Mouse (Mus musculus): ENCODE results near the gene Usp28. TPM values are rescaled to one million over a fixed set of nuclear protein-coding genes. Genes with fewer than 3 reads are reported as not detected.

Usp28 gene
- polyA plus RNA-seq, 1 experiment = 78.3 TPM

DNA sequence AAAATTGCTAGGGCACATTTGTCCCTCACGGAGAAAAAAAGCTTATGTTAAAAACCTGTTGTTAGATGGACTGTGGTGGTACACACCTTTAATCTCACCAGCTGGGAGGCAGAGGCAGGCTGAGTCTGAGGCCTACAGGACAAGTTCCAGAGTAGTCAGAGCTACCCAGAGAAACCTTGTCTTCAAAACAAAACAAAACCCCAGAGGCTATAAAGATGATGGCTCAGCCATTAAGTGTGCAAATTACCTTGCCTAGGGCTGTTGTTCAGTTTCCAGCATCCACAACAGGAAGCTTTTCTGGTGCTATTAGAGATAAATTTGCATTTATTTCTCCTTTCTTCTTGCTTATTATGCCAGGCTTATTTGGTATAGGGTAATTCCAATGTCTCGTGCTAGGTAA, 39.4 kb downstream of the Usp28 start:
- no peak for DNase-seq
- no peaks in the 10 kb centered on the region for H3K4me1 ChIP-seq (ENCODE audit: control insufficient read depth, insufficient read depth, low read length)
- TF ChIP-seq CTCF (IDR thresholded peaks at IDR 0.05; ENCODE audit: borderline replicate concordance, insufficient read depth, low read depth, low read length) (no peak), POLR2A (IDR thresholded peaks at IDR 0.05; ENCODE audit: borderline replicate concordance, insufficient read depth, low read length) (no peak)
- WGBS = 95% methylated on average over 2 of the region's 2 CpGs
- H3K27me3 ChIP-seq (ENCODE audit: control insufficient read depth, insufficient read depth, low read length) = no peaks in the 10 kb centered on the region
- H3K27ac ChIP-seq (ENCODE audit: insufficient read depth, low read length) = no peak overlapping the region
- no peak overlapping the region for H3K4me3 ChIP-seq (replicated peaks; ENCODE audit: insufficient read depth, low read depth, low read length)

DNA sequence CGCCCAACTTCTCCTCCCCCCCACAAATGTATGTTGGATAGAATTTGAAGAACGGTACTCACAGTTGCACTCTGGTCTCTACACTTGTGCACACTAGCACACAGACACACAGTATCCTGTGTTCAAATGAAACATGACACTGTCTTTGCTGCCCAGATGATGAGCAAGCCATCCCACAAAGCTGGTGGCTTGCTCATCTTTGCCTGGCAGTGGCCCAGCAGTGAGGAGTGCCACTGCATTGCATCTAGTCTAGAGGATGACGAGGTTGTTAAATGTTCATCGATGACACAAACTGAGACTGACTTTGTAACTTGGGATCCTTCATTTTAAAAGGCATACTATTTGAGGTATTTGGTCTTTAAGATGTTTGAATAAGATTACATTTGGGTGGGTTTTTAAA, 49.6 kb downstream of the Usp28 start:
- WGBS = 87% methylated on average over 4 of the region's 4 CpGs
- no peaks in the 10 kb centered on the region for H3K4me1 ChIP-seq (ENCODE audit: control insufficient read depth, insufficient read depth, low read length)
- TF ChIP-seq POLR2A (IDR thresholded peaks at IDR 0.05; ENCODE audit: borderline replicate concordance, insufficient read depth, low read length) = no peak
- no peak for TF ChIP-seq CTCF (IDR thresholded peaks at IDR 0.05; ENCODE audit: borderline replicate concordance, insufficient read depth, low read depth, low read length)
- no peak for DNase-seq
- H3K27me3 ChIP-seq (ENCODE audit: control insufficient read depth, insufficient read depth, low read length) = no peaks in the 10 kb centered on the region
- H3K4me3 ChIP-seq (replicated peaks; ENCODE audit: insufficient read depth, low read depth, low read length) = no peak overlapping the region
- H3K27ac ChIP-seq (ENCODE audit: insufficient read depth, low read length) = no peak overlapping the region

DNA sequence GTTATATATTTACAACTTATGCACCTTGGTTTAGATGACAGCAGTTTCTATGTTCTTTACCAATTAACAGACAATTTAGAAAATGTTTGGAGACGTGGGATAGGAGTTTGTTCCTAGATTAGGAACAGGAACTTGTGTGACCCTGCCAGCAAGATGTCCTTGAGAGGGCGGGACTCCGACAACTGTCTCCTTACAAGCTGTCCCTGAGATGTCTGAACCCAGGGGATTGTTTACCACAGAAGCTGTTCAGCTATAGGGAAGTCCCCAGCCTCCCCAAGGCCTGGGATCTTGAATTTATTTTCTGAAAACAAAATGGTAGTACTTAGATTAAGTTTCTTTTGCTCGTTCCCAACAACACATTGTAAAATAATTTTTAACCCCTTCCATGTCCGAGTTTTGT, 65.7 kb downstream of the Usp28 start:
- TF ChIP-seq CTCF (IDR thresholded peaks at IDR 0.05; ENCODE audit: borderline replicate concordance, insufficient read depth, low read depth, low read length) = no peak
- TF ChIP-seq POLR2A (IDR thresholded peaks at IDR 0.05; ENCODE audit: borderline replicate concordance, insufficient read depth, low read length) = no peak
- Histone ChIP-seq H3K27ac (ENCODE audit: insufficient read depth, low read length) (no peak overlapping the region), H3K4me3 (replicated peaks; ENCODE audit: insufficient read depth, low read depth, low read length) (no peak overlapping the region), H3K27me3 (ENCODE audit: control insufficient read depth, insufficient read depth, low read length) (no peaks in the 10 kb centered on the region), H3K4me1 (ENCODE audit: control insufficient read depth, insufficient read depth, low read length) (no peaks in the 10 kb centered on the region)
- no peak for DNase-seq
- 68% methylated on average over 5 of the region's 5 CpGs for WGBS

DNA sequence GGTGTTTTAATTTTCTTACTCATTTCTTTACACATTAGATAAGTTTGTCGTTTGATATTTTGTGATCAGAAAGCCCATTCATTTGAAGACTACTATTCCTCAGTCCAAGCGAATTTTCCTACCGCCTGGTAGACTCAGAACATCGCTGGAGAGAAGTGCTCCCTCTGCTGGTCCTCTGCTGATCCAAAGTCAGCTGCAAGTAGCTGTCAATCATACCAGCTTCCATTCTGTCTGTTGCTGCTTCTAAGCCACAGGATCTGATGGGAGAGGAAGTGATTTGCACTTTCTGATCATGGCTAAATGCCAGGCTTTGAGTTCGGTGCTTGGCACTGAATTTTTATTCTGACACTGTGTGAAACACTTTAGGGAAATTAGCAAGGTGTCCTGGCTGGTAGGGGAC, 66.2 kb downstream of the Usp28 start:
- no peaks in the 10 kb centered on the region for H3K4me1 ChIP-seq (ENCODE audit: control insufficient read depth, insufficient read depth, low read length)
- peak; percentile 52 to 55 for DNase-seq
- 6% methylated on average over 5 of the region's 5 CpGs for WGBS
- H3K4me3 ChIP-seq (replicated peaks; ENCODE audit: insufficient read depth, low read depth, low read length) = no peak overlapping the region
- TF ChIP-seq CTCF (IDR thresholded peaks at IDR 0.05; ENCODE audit: borderline replicate concordance, insufficient read depth, low read depth, low read length) (peak; percentile 72), POLR2A (IDR thresholded peaks at IDR 0.05; ENCODE audit: borderline replicate concordance, insufficient read depth, low read length) (no peak)
- H3K27ac ChIP-seq (ENCODE audit: insufficient read depth, low read length) = no peak overlapping the region
- H3K27me3 ChIP-seq (ENCODE audit: control insufficient read depth, insufficient read depth, low read length) = no peaks in the 10 kb centered on the region

DNA sequence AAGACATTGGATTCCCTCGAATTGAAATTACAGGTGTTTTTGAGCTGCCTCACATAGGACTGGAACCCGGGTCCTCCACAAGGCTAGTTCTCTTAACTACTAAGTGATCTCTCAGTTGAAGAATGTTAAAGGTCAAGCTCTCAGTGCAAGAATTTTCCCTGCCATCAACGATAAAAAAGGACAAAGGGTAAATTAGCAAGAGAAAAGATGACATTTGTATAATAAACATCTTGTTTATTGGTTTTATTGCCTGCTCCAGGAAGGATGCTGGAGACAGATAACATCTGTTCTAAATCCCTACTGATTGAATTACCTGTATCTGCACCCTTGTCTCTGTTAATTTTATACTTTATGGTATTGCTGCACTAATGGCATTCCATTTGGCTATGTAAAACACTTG, 68.9 kb downstream of the Usp28 start:
- Histone ChIP-seq H3K27ac (ENCODE audit: insufficient read depth, low read length) (no peak overlapping the region), H3K27me3 (ENCODE audit: control insufficient read depth, insufficient read depth, low read length) (no peaks in the 10 kb centered on the region), H3K4me3 (replicated peaks; ENCODE audit: insufficient read depth, low read depth, low read length) (no peak overlapping the region), H3K4me1 (ENCODE audit: control insufficient read depth, insufficient read depth, low read length) (no peaks in the 10 kb centered on the region; the same call in 1 of the 2 replicates)
- DNase-seq = no peak
- WGBS = 86% methylated on average over 3 of the region's 3 CpGs
- TF ChIP-seq CTCF (IDR thresholded peaks at IDR 0.05; ENCODE audit: borderline replicate concordance, insufficient read depth, low read depth, low read length) (no peak), POLR2A (IDR thresholded peaks at IDR 0.05; ENCODE audit: borderline replicate concordance, insufficient read depth, low read length) (no peak)

DNA sequence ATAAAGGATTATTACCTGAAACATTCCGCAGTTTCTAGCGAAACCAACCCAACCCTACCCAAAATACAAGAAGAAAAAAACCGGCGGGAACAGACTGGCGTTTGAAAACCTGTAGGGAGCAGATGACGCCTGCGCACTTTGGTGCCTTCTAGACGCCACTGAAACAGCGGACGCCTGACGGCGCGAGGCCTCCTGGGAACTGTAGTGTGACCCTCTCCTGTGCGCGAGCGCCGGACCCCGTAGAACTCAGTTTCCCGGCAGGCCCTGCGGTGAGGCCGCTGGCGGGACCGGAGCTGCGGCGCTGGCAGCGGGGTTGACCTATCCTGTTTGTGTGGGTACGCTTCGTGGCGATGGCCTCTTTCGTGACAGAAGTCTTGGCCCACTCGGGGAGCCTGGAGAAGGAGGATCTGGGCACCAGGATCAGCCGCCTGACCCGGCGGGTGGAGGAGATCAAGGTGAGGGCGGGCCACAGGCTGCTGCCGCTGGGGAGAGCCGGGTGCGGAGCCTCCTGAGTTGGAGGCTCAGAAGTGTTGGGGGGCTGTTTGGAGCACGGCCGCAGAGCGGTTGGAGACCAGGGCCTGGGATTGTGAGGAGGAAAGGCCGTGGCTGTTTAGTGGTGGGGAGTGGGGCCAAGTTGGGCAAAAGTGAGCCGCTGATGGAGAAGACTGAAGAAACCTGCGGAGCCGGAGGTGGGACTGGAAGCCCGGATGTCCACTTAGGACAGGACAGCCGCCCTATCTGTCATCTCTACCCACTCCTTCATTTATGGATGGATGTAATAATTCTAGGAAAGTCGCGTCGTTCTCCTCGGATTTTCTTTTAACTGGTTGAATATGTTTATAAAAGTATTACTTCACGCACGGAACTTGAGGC, 70.4 kb downstream of the Usp28 start, which contains the start of gene Zw10:
TSS of gene Zw10 (plus strand) at position 281 of the 873 bp plus-strand sequence.
- peak; percentile 95 to 97 for DNase-seq
- Histone ChIP-seq H3K27me3 (ENCODE audit: control insufficient read depth, insufficient read depth, low read length) (no peaks in the 10 kb centered on the region), H3K4me3 (replicated peaks; ENCODE audit: insufficient read depth, low read depth, low read length) (peak within 1 kb of the TSS; percentile 76), H3K4me1 (ENCODE audit: control insufficient read depth, insufficient read depth, low read length) (no peaks in the 10 kb centered on the region; the same call in 1 of the 2 replicates), H3K27ac (ENCODE audit: insufficient read depth, low read length) (peak within 1 kb of the TSS; percentile 57)
- WGBS = under 1% methylated on average over 53 of the region's 53 CpGs
- TF ChIP-seq POLR2A (IDR thresholded peaks at IDR 0.05; ENCODE audit: borderline replicate concordance, insufficient read depth, low read length) (peak; percentile 86; the same call in 1 of the 2 replicates), CTCF (IDR thresholded peaks at IDR 0.05; ENCODE audit: borderline replicate concordance, insufficient read depth, low read depth, low read length) (no peak)

DNA sequence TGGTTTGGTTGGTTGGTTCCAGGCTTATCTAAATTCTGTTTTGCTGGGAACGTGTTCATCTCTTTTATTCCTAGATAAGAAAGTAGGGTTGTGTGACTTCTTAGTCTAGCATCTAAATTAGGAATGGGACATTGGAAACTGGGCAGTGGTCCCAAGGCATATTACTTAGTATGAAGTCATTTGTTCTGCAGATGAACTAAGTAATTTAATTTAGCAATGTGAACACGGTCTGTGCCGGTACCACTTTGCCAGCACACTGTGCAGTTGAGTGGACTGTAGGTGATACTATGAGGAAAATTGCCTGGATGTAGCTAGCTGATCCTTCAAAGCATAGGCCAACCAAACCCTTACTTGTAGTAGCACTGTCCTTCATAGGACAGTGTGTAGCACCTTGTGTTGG, 91.7 kb downstream of the Usp28 start:
- TF ChIP-seq POLR2A (IDR thresholded peaks at IDR 0.05; ENCODE audit: borderline replicate concordance, insufficient read depth, low read length) (no peak), CTCF (IDR thresholded peaks at IDR 0.05; ENCODE audit: borderline replicate concordance, insufficient read depth, low read depth, low read length) (no peak)
- 50% methylated on average over 3 of the region's 3 CpGs for WGBS

DNA sequence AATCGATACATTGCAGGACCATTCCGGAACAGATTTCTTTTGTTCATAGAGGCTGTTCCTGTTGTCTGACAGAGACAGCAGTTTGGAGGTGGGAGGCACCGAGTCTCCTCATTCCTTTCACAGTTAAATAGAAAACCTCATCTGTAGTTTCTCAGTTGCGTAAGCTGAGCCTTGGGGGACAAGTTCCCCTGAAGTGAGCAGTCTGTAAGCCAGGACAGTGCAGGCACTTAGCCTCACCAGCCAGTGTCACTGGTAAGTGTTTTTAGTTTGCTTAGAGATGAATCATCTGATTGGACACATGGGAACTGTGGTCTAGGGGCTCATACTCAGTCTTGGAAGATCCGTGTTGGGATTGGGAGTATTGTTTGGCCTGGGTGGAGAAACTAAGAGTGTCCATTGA, 95.9 kb downstream of the Usp28 start, which contains the start of gene Tmprss5:
TSS of gene Tmprss5 (plus strand) at position 154 of the 400 bp plus-strand sequence.
- no peaks in the 10 kb centered on the region for H3K27me3 ChIP-seq (ENCODE audit: control insufficient read depth, insufficient read depth, low read length)
- H3K27ac ChIP-seq (ENCODE audit: insufficient read depth, low read length) = no peak within 1 kb of the TSS

More for the DNA sequence above, 91.7 kb downstream of the Usp28 start:
- no peaks in the 10 kb centered on the region for H3K27me3 ChIP-seq (ENCODE audit: control insufficient read depth, insufficient read depth, low read length)
- H3K4me3 ChIP-seq (replicated peaks; ENCODE audit: insufficient read depth, low read depth, low read length) = no peak overlapping the region
- no peaks in the 10 kb centered on the region for H3K4me1 ChIP-seq (ENCODE audit: control insufficient read depth, insufficient read depth, low read length)
- no peak for DNase-seq
- H3K27ac ChIP-seq (ENCODE audit: insufficient read depth, low read length) = no peak overlapping the region

More for the DNA sequence above, 95.9 kb downstream of the Usp28 start, which contains the start of gene Tmprss5:
- WGBS = 56% methylated on average over 5 of the region's 5 CpGs
- TF ChIP-seq POLR2A (IDR thresholded peaks at IDR 0.05; ENCODE audit: borderline replicate concordance, insufficient read depth, low read length) (no peak), CTCF (IDR thresholded peaks at IDR 0.05; ENCODE audit: borderline replicate concordance, insufficient read depth, low read depth, low read length) (no peak)
- H3K4me1 ChIP-seq (ENCODE audit: control insufficient read depth, insufficient read depth, low read length) = no peaks in the 10 kb centered on the region
- H3K4me3 ChIP-seq (replicated peaks; ENCODE audit: insufficient read depth, low read depth, low read length) = no peak within 1 kb of the TSS
- no peak for DNase-seq

Measured in cerebellum, adult 2 months (tissue).